Mouse (Mus musculus) lung, adult 2 months (tissue): ENCODE measurements at regions not wholly inside any gene's neighbourhood (a gene's known extent, or its start where the extent isn't known, plus 50 kb on each side); places are given as distances from the start of the nearest gene placed in this dataset.

Experiments
- DNase-seq: peaks from one replicate; pipeline ENCODE4 v3.0.0; 2022
- H3K4me1 ChIP-seq: fragments of 200-500 bp; 2 replicates; pipeline ENCODE4 v1.6.1; 2011; ENCODE audit warnings: low read length; ENCODE audit not compliant: control insufficient read depth, insufficient read depth
- H3K4me3 ChIP-seq: fragments of 200-500 bp; replicated peaks from 2 replicates; pipeline ENCODE3; 2011; ENCODE audit warnings: low read depth, mild to moderate bottlenecking, control low read depth, low read length; ENCODE audit errors: extremely low read depth
- CTCF ChIP-seq: fragments of 200-500 bp; IDR thresholded peaks from 2 replicates; pipeline ENCODE4 v1.5.1; 2011; ENCODE audit warnings: mild to moderate bottlenecking, low read length, control low read depth; ENCODE audit not compliant: insufficient read depth
- POLR2A ChIP-seq: fragments of 200-500 bp; IDR thresholded peaks from 2 replicates; pipeline ENCODE4 v1.6.1; 2011; ENCODE audit warnings: low read depth, mild to moderate bottlenecking, control low read depth, low read length, borderline replicate concordance; ENCODE audit errors: extremely low read depth
- WGBS: fragments of 180-500 bp; shearing (Covaris S2); methylation state at CpG from one replicate; pipeline ENCODE4 v1.1.7; 2018; 5-methylcytosine and 5-hydroxymethylcytosine counted together

GRCm38 (mm10) chr7:117939618-117940017 lies 176.4 kb downstream of the Rps15a start:
- 77% methylated on average over 7 of the region's 7 CpGs for WGBS
- Histone ChIP-seq H3K4me1 (no peaks in the 10 kb centered on the region), H3K4me3 (no peak overlapping the region)
- DNase-seq = no peak
- TF ChIP-seq POLR2A = no peak
- TF ChIP-seq CTCF = no peak

- no peak overlapping the region for H3K4me3 ChIP-seq
- TF ChIP-seq CTCF (no peak), POLR2A (no peak)
- no peaks in the 10 kb centered on the region for H3K4me1 ChIP-seq
- DNase-seq = no peak
- 56% methylated on average over 3 of the region's 3 CpGs for WGBS
Observed at GRCm38 (mm10) chr7:117934908-117935307, 181.1 kb downstream of the Rps15a start.

GRCm38 (mm10) chr7:117931234-117931895 lies 184.6 kb downstream of the Rps15a start:
- 54% methylated on average over 12 of the region's 12 CpGs for WGBS
- TF ChIP-seq CTCF (no peak), POLR2A (no peak)
- Histone ChIP-seq H3K4me3 (no peak overlapping the region), H3K4me1 (no peaks in the 10 kb centered on the region)
- no peak for DNase-seq

GRCm38 (mm10) chr7:117930392-117930791 lies 185.6 kb downstream of the Rps15a start:
- no peak for TF ChIP-seq CTCF
- no peak for TF ChIP-seq POLR2A
- Histone ChIP-seq H3K4me1 (no peaks in the 10 kb centered on the region), H3K4me3 (no peak overlapping the region)
- no peak for DNase-seq
- WGBS = 87% methylated on average over 9 of the region's 9 CpGs

GRCm38 (mm10) chr7:117926396-117926795 lies 189.6 kb downstream of the Rps15a start:
- TF ChIP-seq CTCF = no peak
- TF ChIP-seq POLR2A = no peak
- no peak for DNase-seq
- no peaks in the 10 kb centered on the region for H3K4me1 ChIP-seq
- 32% methylated on average over 1 of the region's 1 CpGs for WGBS
- no peak overlapping the region for H3K4me3 ChIP-seq

- no peak for DNase-seq
- Histone ChIP-seq H3K4me1 (no peaks in the 10 kb centered on the region), H3K4me3 (no peak overlapping the region)
- TF ChIP-seq POLR2A = no peak
- no peak for TF ChIP-seq CTCF
Observed at GRCm38 (mm10) chr7:117922270-117922669, 193.7 kb downstream of the Rps15a start.

- DNase-seq = no peak
- TF ChIP-seq CTCF (no peak), POLR2A (no peak)
- Histone ChIP-seq H3K4me3 (no peak overlapping the region), H3K4me1 (no peaks in the 10 kb centered on the region)
- 80% methylated on average over 10 of the region's 10 CpGs for WGBS
Observed at GRCm38 (mm10) chr7:117918206-117918995, 197.6 kb downstream of the Rps15a start.

- Histone ChIP-seq H3K4me1 (no peaks in the 10 kb centered on the region), H3K4me3 (no peak overlapping the region)
- TF ChIP-seq CTCF = no peak
- WGBS = 88% methylated on average over 6 of the region's 6 CpGs
- no peak for DNase-seq
Observed at GRCm38 (mm10) chr7:117916915-117917314, 199.1 kb downstream of the Rps15a start.

GRCm38 (mm10) chr7:117912453-117912852 lies 203.5 kb downstream of the Rps15a start:
- Histone ChIP-seq H3K4me3 (no peak overlapping the region), H3K4me1 (no peaks in the 10 kb centered on the region)
- no peak for TF ChIP-seq POLR2A
- 64% methylated on average over 3 of the region's 3 CpGs for WGBS
- DNase-seq = no peak

GRCm38 (mm10) chr7:117911062-117911461 lies 204.9 kb downstream of the Rps15a start:
- no peak overlapping the region for H3K4me3 ChIP-seq
- H3K4me1 ChIP-seq = no peaks in the 10 kb centered on the region
- no peak for TF ChIP-seq POLR2A
- TF ChIP-seq CTCF = no peak
- no peak for DNase-seq
- 85% methylated on average over 3 of the region's 3 CpGs for WGBS
